Mouse (Mus musculus) testis, adult 10 weeks (tissue): Measurements from ENCODE around the gene Adh5. TPM values are rescaled to one million over a fixed set of nuclear protein-coding genes. Genes with fewer than 3 reads are reported as not detected.

Experiments used
- polyA plus RNA-seq: library from polyadenylated mRNA; stranded (reverse); fragments of 350-450 nt; fragmentation: Illumina TruSeq; extraction: RNeasy Lipid Tissue Mini Kit (QIAGEN cat#74804); gene quantifications from one replicate; pipeline ENCODE4 v1.2.3, GENCODE M21; 2014; ENCODE audit warnings: low read depth, low replicate concordance

The Adh5 gene
- 36.1 TPM for polyA plus RNA-seq

GRCm38 (mm10) chr3:138442612-138443464 lies at the start of gene Adh5:
Gene Adh5, plus strand, starts transcription at chr3:138443093.

GRCm38 (mm10) chr3:138415121-138415690 lies 27.7 kb upstream of the Adh5 start, which contains the start of gene Adh4:
Gene Adh4, plus strand, starts transcription at chr3:138415466.

GRCm38 (mm10) chr3:138489327-138490033 lies 46.6 kb downstream of the Adh5 start, which contains the start of gene Metap1:
Gene Metap1, minus strand, starts transcription at chr3:138489515.

Other genes with a start within 250 kb of the Adh5 start
- gene 4930579F01Rik, start 249.3 kb upstream of the Adh5 start, polyA plus RNA-seq = 162 TPM
- 7.1 TPM for gene Adh7, start 225.3 kb upstream of the Adh5 start, polyA plus RNA-seq
- 3.2 TPM for gene Adh1, start 182.1 kb upstream of the Adh5 start, polyA plus RNA-seq
- gene Adh6a, start 129.8 kb upstream of the Adh5 start, polyA plus RNA-seq = not detected
- gene Adh6b, start 101.3 kb upstream of the Adh5 start, polyA plus RNA-seq = 0.11 TPM
- gene Adh4, start 27.6 kb upstream of the Adh5 start, polyA plus RNA-seq = 19.5 TPM
- gene Metap1, start 46.4 kb downstream of the Adh5 start, polyA plus RNA-seq = 57.6 TPM
- 704 TPM for gene Eif4e, start 83.1 kb downstream of the Adh5 start, polyA plus RNA-seq